Mouse (Mus musculus) left cerebral cortex, adult 11 months (tissue): ENCODE data around the gene Ddr2.
"Not testable (repeated sequence)": the region's sequence is repeated elsewhere in the genome, so short reads cannot be mapped to it uniquely, and the experiment has no call there.

ENCODE experiments used
- DNase-seq: peaks from one replicate; pipeline ENCODE4 v3.0.0; 2022; ENCODE audit warnings: low spot score

Ddr2 gene

GRCm38 (mm10) chr1:170039402-170039801 is 71.2 kb downstream of the Ddr2 start:
- no peak for DNase-seq

GRCm38 (mm10) chr1:170035575-170035974 is 75.0 kb downstream of the Ddr2 start:
- no peak for DNase-seq

GRCm38 (mm10) chr1:170034961-170035360 is 75.6 kb downstream of the Ddr2 start:
- no peak for DNase-seq

- DNase-seq, result no peak
Measured at GRCm38 (mm10) chr1:170031656-170032055, 78.9 kb downstream of the Ddr2 start.

GRCm38 (mm10) chr1:170014784-170015183 is 95.8 kb downstream of the Ddr2 start:
- DNase-seq, result no peak

- DNase-seq, result no peak
Measured at GRCm38 (mm10) chr1:170010716-170011505, 99.7 kb downstream of the Ddr2 start.

GRCm38 (mm10) chr1:170009296-170009695 is 101.3 kb downstream of the Ddr2 start:
- DNase-seq, result no peak

- no peak for DNase-seq
Measured at GRCm38 (mm10) chr1:170008432-170009220, 101.9 kb downstream of the Ddr2 start.

- DNase-seq, result no peak
Measured at GRCm38 (mm10) chr1:170006516-170006915, 104.0 kb downstream of the Ddr2 start.

GRCm38 (mm10) chr1:170005297-170005696 is 105.3 kb downstream of the Ddr2 start:
- no peak for DNase-seq

- DNase-seq, result not testable (repeated sequence)
Measured at GRCm38 (mm10) chr1:169993901-169994300, 116.7 kb downstream of the Ddr2 start.

GRCm38 (mm10) chr1:169986166-169986565 is 124.4 kb downstream of the Ddr2 start:
- DNase-seq, result no peak

- no peak for DNase-seq
Measured at GRCm38 (mm10) chr1:169977621-169978020, 132.9 kb downstream of the Ddr2 start.

- DNase-seq, result no peak
Measured at GRCm38 (mm10) chr1:169971998-169972397, 138.6 kb downstream of the Ddr2 start.

GRCm38 (mm10) chr1:169970936-169971335 is 139.6 kb downstream of the Ddr2 start:
- DNase-seq, result no peak

GRCm38 (mm10) chr1:169969516-169969886 is 141.1 kb downstream of the Ddr2 start:
- DNase-seq, result no peak

GRCm38 (mm10) chr1:169968792-169969515 is 141.6 kb downstream of the Ddr2 start, which contains the start of gene Hsd17b7:
Gene Hsd17b7 (minus strand): TSS chr1:169969241.
- DNase-seq, result peak; percentile 98

GRCm38 (mm10) chr1:169953106-169953505 is 157.5 kb downstream of the Ddr2 start:
- DNase-seq, result no peak

GRCm38 (mm10) chr1:169952636-169953035 is 157.9 kb downstream of the Ddr2 start:
- DNase-seq, result no peak

GRCm38 (mm10) chr1:169951561-169951960 is 159.0 kb downstream of the Ddr2 start:
- no peak for DNase-seq

GRCm38 (mm10) chr1:169950651-169951050 is 159.9 kb downstream of the Ddr2 start:
- DNase-seq, result no peak

- no peak for DNase-seq
Measured at GRCm38 (mm10) chr1:169949981-169950380, 160.6 kb downstream of the Ddr2 start.

- no peak for DNase-seq
Measured at GRCm38 (mm10) chr1:169948866-169949265, 161.7 kb downstream of the Ddr2 start.
